Mouse (Mus musculus): ENCODE data around the gene Cers1. TPM values are rescaled to one million over a fixed set of nuclear protein-coding genes. Genes with fewer than 3 reads are reported as not detected.

Gene Cers1
- polyA plus RNA-seq, 1 experiment from 2014 or later = 4.0 TPM

DNA sequence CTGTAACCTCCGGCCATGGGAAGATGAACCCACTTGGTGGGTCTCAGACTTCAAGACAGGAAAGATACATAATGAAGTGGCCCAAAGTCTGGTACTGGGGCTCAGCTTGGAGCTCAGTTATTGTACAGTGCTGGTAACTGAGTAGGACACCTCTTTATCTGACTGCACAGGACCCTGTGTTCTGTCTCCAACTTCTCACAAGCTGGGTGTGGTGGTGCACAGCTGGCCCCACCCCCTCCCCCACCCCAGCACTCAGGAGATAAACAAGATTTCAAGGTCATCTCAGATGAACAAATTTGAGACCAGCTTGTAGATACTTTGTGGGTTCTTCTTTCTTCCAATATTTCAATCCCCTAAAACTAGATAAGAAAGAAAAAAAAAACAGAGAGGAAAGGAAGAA lies 40.5 kb downstream of the Cers1 start:
- ATAC-seq (replicated peaks; ENCODE audit: low FRiP score) = no peak
- no peaks in the 10 kb centered on the region for H3K9me3 ChIP-seq (replicated peaks)

DNA sequence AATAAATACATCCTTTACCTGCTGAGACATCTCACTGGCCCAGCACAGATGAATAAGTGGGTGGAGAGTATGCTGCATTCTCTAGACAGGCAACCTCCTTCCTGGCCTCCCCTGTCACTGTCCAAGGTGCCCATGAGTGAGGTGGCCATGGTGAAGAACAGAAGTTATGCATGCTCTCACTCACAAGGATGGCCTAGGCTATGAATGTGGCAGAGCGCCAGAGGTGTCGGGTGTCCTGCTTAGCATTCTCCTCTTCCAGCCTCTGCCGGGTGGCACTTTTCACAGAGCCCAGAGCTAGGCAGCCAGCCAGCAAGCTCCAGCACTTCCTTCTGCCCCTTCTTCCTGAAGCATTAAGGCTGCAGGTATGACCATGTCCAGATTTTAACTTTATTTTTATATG lies 43.8 kb downstream of the Cers1 start:
- no peak overlapping the region for H3K4me2 ChIP-seq
- no peak overlapping the region for H3K9ac ChIP-seq
- no peak overlapping the region for H3K27ac ChIP-seq
- H3K36me3 ChIP-seq = no peaks in the 10 kb centered on the region
- no peak for ATAC-seq (replicated peaks; ENCODE audit: low FRiP score)
- H3K27me3 ChIP-seq = peaks cover 4% of the 10 kb centered on the region; the same call in 1 of the 2 replicates
- H3K4me1 ChIP-seq = peaks cover 4% of the 10 kb centered on the region
- no peaks in the 10 kb centered on the region for H3K9me3 ChIP-seq (replicated peaks)
- no peak overlapping the region for H3K4me3 ChIP-seq (replicated peaks)
- 15% methylated on average over 3 of the region's 3 CpGs for WGBS

More for the DNA sequence above, 40.5 kb downstream of the Cers1 start:
- H3K4me3 ChIP-seq (replicated peaks) = no peak overlapping the region
- WGBS = 87% methylated on average over 1 of the region's 1 CpGs
- no peaks in the 10 kb centered on the region for H3K27me3 ChIP-seq
- no peak overlapping the region for H3K4me2 ChIP-seq
- H3K36me3 ChIP-seq = no peaks in the 10 kb centered on the region
- H3K27ac ChIP-seq = no peak overlapping the region
- no peak overlapping the region for H3K9ac ChIP-seq
- H3K4me1 ChIP-seq = peaks cover 20% of the 10 kb centered on the region

DNA sequence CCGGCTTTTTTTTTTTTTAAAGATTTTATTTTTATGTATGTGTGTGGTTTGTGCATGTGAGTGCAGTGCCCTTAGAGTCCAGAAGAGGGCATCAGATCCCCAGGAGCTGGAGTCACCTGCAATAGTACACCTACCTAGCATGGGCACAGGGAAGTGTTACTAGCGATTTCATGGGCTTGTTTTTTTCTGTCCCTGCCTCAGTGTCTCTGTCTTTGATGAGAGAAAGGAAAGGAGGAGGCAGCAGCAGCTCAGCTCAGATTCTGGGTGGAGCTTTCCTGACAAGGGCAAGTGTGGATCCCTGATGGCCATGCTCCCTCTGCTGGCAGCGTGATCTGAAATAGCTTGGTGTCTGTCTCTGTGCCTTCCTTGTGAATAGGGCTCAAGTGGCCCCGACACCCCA lies 45.2 kb downstream of the Cers1 start:
- ATAC-seq (replicated peaks; ENCODE audit: low FRiP score) = no peak
- WGBS = 56% methylated on average over 4 of the region's 4 CpGs

DNA sequence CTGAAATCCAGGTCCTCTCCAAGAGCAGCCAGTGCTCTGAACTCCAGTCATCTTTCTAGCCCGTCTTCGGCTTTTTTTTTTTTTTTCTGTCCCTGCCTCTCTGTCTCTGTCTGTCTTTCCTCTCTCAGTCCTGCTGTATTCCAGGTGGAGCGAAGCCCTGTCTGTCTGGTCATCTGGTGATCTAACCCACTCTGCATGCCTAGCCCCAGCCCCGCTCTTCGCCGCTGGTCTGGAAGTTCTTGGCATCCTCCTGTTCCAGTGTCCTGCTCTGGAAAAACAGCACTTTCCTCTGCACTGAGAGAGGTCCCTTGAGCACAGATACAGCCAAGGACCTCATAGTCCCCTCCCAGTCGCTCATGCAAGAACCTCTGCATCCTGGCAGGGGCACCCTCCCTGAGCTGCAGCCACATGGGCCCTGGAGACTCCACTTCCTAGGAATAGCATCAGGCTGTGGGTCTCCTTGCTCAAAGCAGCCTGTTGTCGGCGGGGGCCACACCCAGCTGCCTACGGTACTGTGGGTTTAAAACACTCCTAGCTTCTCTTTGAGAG lies 46.0 kb downstream of the Cers1 start:
- no peaks in the 10 kb centered on the region for H3K36me3 ChIP-seq
- 72% methylated on average over 10 of the region's 10 CpGs for WGBS
- ATAC-seq (replicated peaks; ENCODE audit: low FRiP score) = no peak

More for the DNA sequence above, 45.2 kb downstream of the Cers1 start:
- Histone ChIP-seq H3K4me2 (no peak overlapping the region), H3K36me3 (no peaks in the 10 kb centered on the region), H3K27ac (no peak overlapping the region), H3K9me3 (replicated peaks) (no peaks in the 10 kb centered on the region), H3K4me1 (peaks cover 4% of the 10 kb centered on the region), H3K4me3 (replicated peaks) (no peak overlapping the region), H3K9ac (no peak overlapping the region), H3K27me3 (peaks cover 4% of the 10 kb centered on the region; the same call in 1 of the 2 replicates)

DNA sequence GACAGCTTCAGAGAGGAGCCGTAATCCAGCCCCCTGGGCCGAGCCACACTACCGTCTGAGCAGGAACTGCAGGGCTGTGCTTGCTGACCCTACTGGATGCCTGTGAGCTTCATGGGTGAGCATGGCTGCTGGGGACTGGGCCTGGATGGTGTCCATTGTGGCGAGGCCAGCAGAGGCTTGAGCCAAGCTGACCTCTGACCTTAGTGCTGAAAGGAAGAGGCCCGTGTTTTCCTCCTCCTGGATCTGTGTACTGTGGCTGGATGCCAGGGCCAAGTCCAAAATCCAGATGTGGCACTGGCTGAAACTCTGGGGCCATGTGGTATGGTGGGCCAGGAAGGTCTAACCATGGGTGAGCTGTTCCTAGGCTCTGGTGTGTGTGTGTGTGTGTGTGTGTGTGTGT lies 48.5 kb downstream of the Cers1 start:
- Histone ChIP-seq H3K4me1 (peaks cover 4% of the 10 kb centered on the region), H3K36me3 (no peaks in the 10 kb centered on the region), H3K9me3 (replicated peaks) (no peaks in the 10 kb centered on the region), H3K27me3 (peaks cover 4% of the 10 kb centered on the region; the same call in 1 of the 2 replicates), H3K27ac (no peak overlapping the region), H3K4me3 (replicated peaks) (no peak overlapping the region), H3K4me2 (no peak overlapping the region), H3K9ac (no peak overlapping the region)
- ATAC-seq (replicated peaks; ENCODE audit: low FRiP score) = peak; percentile 37
- WGBS = 39% methylated on average over 5 of the region's 5 CpGs

More for the DNA sequence above, 46.0 kb downstream of the Cers1 start:
- H3K4me3 ChIP-seq (replicated peaks) = no peak overlapping the region
- H3K4me1 ChIP-seq = peaks cover 4% of the 10 kb centered on the region
- H3K9ac ChIP-seq = no peak overlapping the region
- no peak overlapping the region for H3K27ac ChIP-seq
- no peaks in the 10 kb centered on the region for H3K9me3 ChIP-seq (replicated peaks)
- peaks cover 4% of the 10 kb centered on the region; the same call in 1 of the 2 replicates for H3K27me3 ChIP-seq
- no peak overlapping the region for H3K4me2 ChIP-seq

DNA sequence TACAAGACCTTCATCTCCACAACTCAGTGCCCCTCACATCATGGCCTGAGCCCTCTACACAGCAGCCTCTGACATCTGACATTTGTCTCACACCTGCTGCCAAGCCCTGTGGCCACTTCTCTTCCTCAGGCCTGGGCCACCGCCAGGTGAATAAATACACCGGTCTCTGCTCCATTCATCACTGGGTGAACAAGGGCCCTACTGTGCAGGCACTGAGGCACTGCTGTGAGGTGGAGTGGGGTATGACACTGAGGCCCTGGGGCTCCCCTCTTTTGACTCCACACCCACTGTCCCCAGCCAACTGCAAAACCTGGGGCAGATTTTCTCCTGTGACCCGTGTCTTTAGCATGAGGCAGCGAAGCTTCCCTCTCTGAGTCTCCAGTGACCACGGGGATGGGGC lies 51.0 kb downstream of the Cers1 start:
- ATAC-seq (replicated peaks; ENCODE audit: low FRiP score) = no peak
- no peak overlapping the region for H3K27ac ChIP-seq

DNA sequence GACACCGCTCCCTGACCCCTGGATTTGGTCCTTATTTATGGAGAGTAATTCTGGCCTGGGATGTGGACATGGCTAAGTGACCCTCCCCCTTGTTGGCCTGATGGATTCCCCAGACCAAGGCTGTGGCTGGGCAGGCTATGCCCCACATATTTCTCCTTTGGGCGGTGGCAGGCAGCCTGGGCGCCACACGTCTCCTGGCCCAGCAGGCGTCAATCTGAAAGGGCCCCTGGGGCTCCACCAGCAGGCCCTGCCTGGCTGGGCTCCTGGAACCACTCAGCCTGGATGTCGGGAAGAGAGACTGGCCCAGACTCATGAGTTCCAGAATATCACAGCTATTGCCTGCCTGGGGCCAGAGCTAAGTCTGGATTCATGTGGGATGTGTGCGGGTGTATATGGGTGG lies 54.9 kb downstream of the Cers1 start:
- Histone ChIP-seq H3K4me2 (no peak overlapping the region), H3K27me3 (peaks cover 50% of the 10 kb centered on the region), H3K4me3 (replicated peaks) (no peak overlapping the region), H3K27ac (no peak overlapping the region), H3K36me3 (no peaks in the 10 kb centered on the region), H3K9ac (no peak overlapping the region), H3K9me3 (replicated peaks) (no peaks in the 10 kb centered on the region), H3K4me1 (peaks cover 33% of the 10 kb centered on the region)
- WGBS = 84% methylated on average over 7 of the region's 7 CpGs
- no peak for ATAC-seq (replicated peaks; ENCODE audit: low FRiP score)

More for the DNA sequence above, 51.0 kb downstream of the Cers1 start:
- WGBS = 66% methylated on average over 5 of the region's 5 CpGs
- no peaks in the 10 kb centered on the region for H3K9me3 ChIP-seq (replicated peaks)
- no peak overlapping the region for H3K4me2 ChIP-seq
- H3K36me3 ChIP-seq = no peaks in the 10 kb centered on the region
- H3K4me3 ChIP-seq (replicated peaks) = no peak overlapping the region
- H3K4me1 ChIP-seq = peaks cover 4% of the 10 kb centered on the region
- H3K27me3 ChIP-seq = peaks cover 14% of the 10 kb centered on the region
- no peak overlapping the region for H3K9ac ChIP-seq

DNA sequence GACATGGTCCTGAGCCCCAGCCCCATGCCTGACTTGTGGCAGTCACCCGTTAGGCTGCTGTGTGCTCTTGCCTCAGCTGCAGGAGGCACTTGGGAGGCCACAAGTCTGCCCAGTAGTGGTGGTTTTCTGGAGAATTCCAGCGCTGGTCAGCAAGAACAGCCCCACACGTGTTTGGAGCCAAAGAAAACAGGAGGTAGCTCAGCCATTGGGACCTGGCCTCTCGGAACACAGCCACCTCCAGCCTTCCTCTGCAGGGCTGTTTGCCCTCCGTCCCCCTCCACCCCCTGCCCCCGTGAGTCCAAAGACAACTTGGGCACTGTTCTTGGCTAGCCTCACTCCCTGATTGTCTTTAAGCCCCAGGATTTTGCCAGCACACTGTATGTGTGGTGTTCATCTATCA lies 56.4 kb downstream of the Cers1 start:
- Histone ChIP-seq H3K9ac (no peak overlapping the region), H3K27me3 (peaks cover 65% of the 10 kb centered on the region), H3K36me3 (no peaks in the 10 kb centered on the region), H3K9me3 (replicated peaks) (no peaks in the 10 kb centered on the region), H3K4me3 (replicated peaks) (no peak overlapping the region), H3K27ac (no peak overlapping the region), H3K4me2 (no peak overlapping the region), H3K4me1 (peaks cover 45% of the 10 kb centered on the region)
- ATAC-seq (replicated peaks; ENCODE audit: low FRiP score) = no peak
- 22% methylated on average over 6 of the region's 6 CpGs for WGBS

DNA sequence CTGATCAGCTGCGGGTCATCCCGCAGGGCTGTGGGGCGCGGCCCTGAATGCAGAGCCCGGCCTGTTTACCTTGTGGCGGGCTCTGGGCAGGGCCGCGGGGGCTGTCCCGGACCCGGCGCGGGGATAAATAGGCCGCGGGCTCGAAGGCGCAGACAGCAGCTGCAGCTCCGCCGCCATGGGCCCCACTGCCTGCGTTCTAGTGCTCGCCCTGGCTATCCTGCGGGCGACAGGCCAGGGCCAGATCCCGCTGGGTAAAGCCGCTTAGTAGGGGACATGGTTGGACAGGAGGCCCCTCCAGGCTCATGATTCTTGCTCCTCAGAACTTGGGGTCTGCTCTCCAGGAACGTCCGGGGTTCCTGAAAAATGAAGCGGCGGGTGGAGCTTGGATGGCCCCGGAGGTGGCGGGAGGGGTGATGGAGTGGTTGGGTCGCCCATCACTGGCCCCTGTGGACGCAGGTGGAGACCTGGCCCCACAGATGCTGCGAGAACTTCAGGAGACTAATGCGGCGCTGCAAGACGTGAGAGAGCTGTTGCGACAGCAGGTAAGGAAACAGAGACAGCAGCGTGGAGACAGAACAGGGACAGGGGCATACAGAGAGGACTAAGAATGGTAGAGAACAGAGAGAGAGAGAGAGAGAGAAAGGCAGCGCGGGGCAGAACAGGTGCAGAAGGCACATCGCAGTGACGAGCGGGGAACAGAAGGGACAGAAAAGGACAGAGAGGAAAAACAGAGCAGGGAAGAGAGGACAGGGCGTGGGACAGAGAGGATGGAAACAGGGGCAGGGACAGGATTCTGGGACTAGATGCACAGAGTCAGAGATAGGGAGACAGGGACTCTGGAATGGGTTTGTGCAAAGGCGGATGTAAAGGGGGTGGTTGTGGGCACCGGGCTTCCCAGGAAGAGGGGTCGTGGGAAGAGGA lies 58.1 kb downstream of the Cers1 start, which contains the start of gene Comp:
Gene Comp (plus strand): TSS at position 162 of the 921 bp plus-strand sequence.
- no peak for ATAC-seq (replicated peaks; ENCODE audit: low FRiP score)
- Histone ChIP-seq H3K4me3 (replicated peaks) (peak within 1 kb of the TSS; percentile 47), H3K36me3 (no peaks in the 10 kb centered on the region), H3K27me3 (peaks cover 82% of the 10 kb centered on the region), H3K27ac (no peak within 1 kb of the TSS), H3K4me1 (peaks cover 45% of the 10 kb centered on the region), H3K4me2 (peak within 1 kb of the TSS; percentile 77), H3K9ac (0 out of 2 replicates have a peak within 1 kb of the TSS, but pooled peaks have one; percentile 9), H3K9me3 (replicated peaks) (no peaks in the 10 kb centered on the region)
- 3% methylated on average over 47 of the region's 47 CpGs for WGBS

DNA sequence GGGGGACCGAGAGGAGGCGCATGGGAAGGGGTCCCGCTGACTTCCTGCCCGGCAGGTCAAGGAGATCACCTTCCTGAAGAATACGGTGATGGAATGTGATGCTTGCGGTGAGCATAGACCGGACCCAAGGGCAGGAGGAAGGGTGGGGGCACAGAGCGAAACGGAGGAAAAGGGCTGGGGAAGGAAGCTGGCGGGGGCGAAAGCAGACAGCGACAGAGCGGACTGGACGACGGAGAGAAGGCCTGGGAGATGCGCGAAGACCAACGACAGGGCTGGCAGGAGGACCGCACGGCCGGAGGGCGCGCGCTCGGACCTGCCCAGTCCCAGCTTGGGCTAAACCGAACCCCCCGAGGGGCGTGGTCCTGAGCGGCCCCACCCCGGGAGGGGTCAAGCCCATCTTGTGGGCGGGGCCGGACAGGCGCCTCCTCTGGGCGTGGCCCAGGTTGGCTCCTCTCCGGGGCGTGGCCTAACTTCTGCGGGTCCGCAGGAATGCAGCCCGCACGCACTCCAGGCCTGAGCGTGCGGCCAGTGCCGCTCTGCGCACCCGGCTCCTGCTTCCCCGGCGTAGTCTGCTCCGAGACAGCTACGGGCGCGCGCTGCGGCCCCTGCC lies 58.8 kb downstream of the Cers1 start:
- Histone ChIP-seq H3K4me2 (peak overlapping the region; percentile 77), H3K27ac (no peak overlapping the region), H3K4me1 (peaks cover 45% of the 10 kb centered on the region), H3K9ac (0 out of 2 replicates have a peak overlapping the region, but pooled peaks have one; percentile 9), H3K27me3 (peaks cover 88% of the 10 kb centered on the region), H3K36me3 (no peaks in the 10 kb centered on the region), H3K9me3 (replicated peaks) (no peaks in the 10 kb centered on the region), H3K4me3 (replicated peaks) (peak overlapping the region; percentile 47)
- WGBS = under 1% methylated on average over 46 of the region's 53 CpGs
- peak; percentile 80 for ATAC-seq (replicated peaks; ENCODE audit: low FRiP score)

DNA sequence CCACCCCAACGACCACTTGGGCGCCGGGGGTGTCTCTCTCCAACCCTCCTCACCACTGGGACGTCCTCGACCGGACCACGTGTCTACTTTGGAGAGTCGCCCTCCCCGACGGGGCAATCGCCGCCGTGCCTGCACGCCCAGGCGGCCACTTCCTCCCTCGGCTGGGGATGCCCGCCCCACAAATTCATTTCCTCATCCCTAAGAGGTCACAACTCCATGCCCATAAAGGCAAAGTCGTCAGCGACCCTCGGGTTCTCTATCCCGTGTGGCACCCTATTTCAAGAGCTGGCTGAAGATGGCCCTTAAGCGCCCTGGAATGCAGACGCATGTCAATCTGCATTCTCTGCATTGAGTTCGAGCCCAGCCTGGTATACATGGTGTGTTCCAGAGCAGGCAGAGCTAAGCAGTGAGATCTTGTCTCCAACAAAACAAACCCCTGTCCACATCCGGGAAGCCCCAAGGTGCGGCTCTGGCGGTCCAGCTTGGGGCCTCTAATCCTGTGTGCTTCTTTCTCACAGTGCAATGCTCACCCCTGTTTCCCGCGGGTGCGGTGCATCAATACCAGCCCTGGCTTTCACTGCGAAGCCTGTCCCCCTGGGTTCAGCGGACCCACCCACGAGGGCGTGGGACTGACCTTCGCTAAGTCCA lies 59.8 kb downstream of the Cers1 start:
- Histone ChIP-seq H3K4me3 (replicated peaks) (peak overlapping the region; percentile 47), H3K27ac (no peak overlapping the region)

More for the DNA sequence above, 59.8 kb downstream of the Cers1 start:
- Histone ChIP-seq H3K27me3 (peaks cover 89% of the 10 kb centered on the region), H3K4me1 (peaks cover 45% of the 10 kb centered on the region), H3K9me3 (replicated peaks) (no peaks in the 10 kb centered on the region), H3K36me3 (no peaks in the 10 kb centered on the region), H3K9ac (no peak overlapping the region), H3K4me2 (peak overlapping the region; percentile 77)
- ATAC-seq (replicated peaks; ENCODE audit: low FRiP score) = no peak
- WGBS = 4% methylated on average over 35 of the region's 35 CpGs

Data from kidney, embryonic 15.5 days (tissue).